1 mouse cellular context compared by ENCODE assay signal in the genomic region with DNA sequence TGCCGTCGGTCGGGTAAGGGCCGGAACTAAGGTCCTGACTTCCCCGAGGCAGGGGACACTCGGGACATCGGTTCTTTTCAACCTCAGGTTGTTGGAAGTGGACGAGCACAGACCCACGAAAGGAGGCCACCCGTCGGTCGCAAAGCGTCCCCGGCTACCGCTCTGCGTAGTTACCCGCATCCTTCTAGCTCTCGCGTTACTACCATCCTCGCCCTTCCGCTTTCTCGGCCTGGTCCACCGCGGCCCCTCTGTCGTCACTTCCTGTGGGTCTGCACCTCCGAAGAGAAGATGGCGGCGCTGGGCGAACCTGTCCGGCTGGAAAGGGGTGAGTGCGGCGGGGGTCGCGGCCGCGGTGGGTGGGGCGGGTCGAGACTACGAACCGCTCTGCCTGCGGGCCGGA.
TF ChIP-seq lines count a peak whose summit lies in the region.

Gene Lin7c (plus strand): TSS at position 257 of the 400 bp plus-strand sequence.

TF ChIP-seq in CH12.LX, 34 proteins besides CTCF, POLR2A, EP300 and RAD21 (continued from another document):
- TF ChIP-seq POLR2AphosphoS2 (IDR thresholded peaks at IDR 0.05; ENCODE audit: low read depth, low read length) (peak; percentile 63; the same call in 1 of the 2 replicates), KAT2A (IDR thresholded peaks at IDR 0.05; ENCODE audit: insufficient replicate concordance, low read length) (peak; percentile 63; the same call in 1 of the 2 replicates), NRF1 (IDR thresholded peaks at IDR 0.05; ENCODE audit: low read depth, low read length) (0 out of 2 replicates have a peak, but pooled peaks have one; percentile 38), JUND (conservative IDR thresholded peaks at IDR 0.05; ENCODE audit: low read depth, low read length) (no peak), PAX5 (IDR thresholded peaks at IDR 0.05; ENCODE audit: low read length) (no peak), ZKSCAN1 (IDR thresholded peaks at IDR 0.05; ENCODE audit: borderline replicate concordance, low read depth, low read length) (no peak), MEF2A (IDR thresholded peaks at IDR 0.05; ENCODE audit: borderline replicate concordance, low read depth, low read length) (0 out of 2 replicates have a peak, but pooled peaks have one; percentile 7), JUN (IDR thresholded peaks at IDR 0.05; ENCODE audit: insufficient read depth, low read depth, low read length) (no peak), TCF12 (IDR thresholded peaks at IDR 0.05; ENCODE audit: low read depth, low read length) (peak; percentile 92), HCFC1 (IDR thresholded peaks at IDR 0.05; ENCODE audit: low read depth, low read length) (peak; percentile 82), MYC (IDR thresholded peaks at IDR 0.05; ENCODE audit: low read depth, low read length) (no peak)
